Mouse (Mus musculus): ENCODE measurements around the gene Cdk2ap2.

GRCm38 (mm10) chr19:4060899-4061465 lies 36.0 kb upstream of the Cdk2ap2 start:
- TF ChIP-seq TAL1 (IDR thresholded peaks at IDR 0.05; ENCODE audit: low read length) (no peak), GATA1 (IDR thresholded peaks at IDR 0.05; ENCODE audit: low read length) (no peak)
